Mouse (Mus musculus) bone marrow, adult 2 months (tissue): ENCODE results near the gene Proser3.

Source experiments
- CTCF ChIP-seq: fragments of 200-500 bp; IDR thresholded peaks from 2 replicates; pipeline ENCODE4 v1.5.1; 2011; ENCODE audit warnings: low read length, control low read depth; ENCODE audit not compliant: control insufficient read depth, insufficient read depth
- POLR2A ChIP-seq: fragments of 200-500 bp; IDR thresholded peaks from 2 replicates; pipeline ENCODE4 v1.6.1; 2011; ENCODE audit warnings: low read depth, mild to moderate bottlenecking, control low read depth, low read length, borderline replicate concordance; ENCODE audit not compliant: control insufficient read depth

GRCm38 (mm10) chr7:30596811-30597210, 44.7 kb upstream of the Proser3 start:
- TF ChIP-seq POLR2A (no peak), CTCF (no peak)
